Mouse (Mus musculus): ENCODE measurements at regions not wholly inside any gene's neighbourhood (a gene's known extent, or its start where the extent isn't known, plus 50 kb on each side); places are given as distances from the start of the nearest gene placed in this dataset.

DNA sequence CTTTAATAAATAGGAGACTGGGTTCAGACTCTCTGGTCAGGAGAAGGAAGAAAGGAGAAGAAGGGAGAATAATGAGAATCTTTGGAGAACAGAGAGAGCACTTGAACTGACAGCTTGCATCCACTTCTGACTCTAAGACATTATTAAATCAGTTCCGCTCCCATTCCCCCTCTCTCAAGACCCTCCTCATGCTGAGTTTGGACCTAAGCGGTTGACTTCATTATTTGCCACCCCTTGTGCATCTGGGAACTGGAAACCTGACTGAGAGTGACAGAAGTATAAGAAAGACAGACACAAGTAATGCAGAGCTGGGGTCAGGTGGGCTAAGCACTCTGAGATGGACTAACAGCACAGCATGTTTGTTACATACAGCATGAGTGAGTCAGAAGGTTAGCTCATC lies 80.3 kb upstream of the Khdrbs2 start:
- no peak for ATAC-seq (ENCODE audit: low TSS enrichment)

DNA sequence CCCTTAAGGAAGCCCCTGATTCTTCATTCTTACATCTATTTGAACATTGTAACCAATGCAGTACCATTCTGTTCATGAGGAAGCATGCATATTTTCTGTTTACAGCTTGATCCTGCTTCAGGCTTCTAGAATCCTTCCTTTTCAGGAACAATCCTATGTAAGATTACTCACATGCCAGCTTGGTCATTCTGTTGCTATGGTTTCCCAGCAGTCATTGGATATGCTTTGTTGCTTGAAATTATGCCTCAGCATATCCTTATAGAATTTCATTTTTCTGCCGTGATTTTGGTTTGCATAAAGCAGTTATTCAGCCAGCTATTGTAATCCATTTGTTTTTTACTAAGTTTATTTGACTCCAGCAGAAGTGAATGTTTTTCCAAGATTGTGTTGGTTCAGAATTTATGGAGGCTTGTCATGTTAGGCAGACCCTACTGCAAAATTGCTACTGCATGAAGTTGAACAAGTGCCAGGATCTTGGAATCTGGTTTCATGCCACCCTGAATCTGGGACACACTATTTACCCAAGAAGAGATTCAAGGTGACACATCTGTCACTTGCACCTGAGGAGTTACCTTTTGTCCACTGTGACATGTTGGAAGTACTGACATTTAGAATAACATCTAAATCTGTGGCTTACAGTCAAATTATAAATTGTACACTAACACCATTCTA lies 79.4 kb upstream of the Khdrbs2 start:
- ATAC-seq (ENCODE audit: low TSS enrichment) = peak; percentile 38; the same call in 1 of the 2 replicates

DNA sequence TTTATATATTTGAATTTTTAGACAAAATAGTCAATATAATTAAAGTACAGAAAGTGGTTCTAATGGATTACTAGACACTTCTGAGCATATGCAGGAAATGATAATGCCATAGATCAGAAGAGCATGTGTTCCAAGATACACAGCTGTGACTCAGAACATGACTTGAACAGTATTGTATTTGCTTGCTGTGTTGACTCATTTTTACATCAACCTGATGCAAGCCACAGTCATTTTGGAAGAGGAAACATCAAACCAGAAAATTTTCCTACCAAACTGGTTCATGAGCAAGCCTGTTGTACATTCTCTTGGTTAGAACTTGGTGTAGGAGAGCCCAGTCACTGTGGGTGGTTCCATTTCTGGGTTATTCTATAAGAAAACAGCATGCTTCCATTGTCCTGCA lies 68.5 kb upstream of the Khdrbs2 start:
- no peak for ATAC-seq (ENCODE audit: low TSS enrichment)
